Mouse (Mus musculus) thymus, adult 2 months (tissue): ENCODE measurements around the gene Olfr1015. TPM values are rescaled to one million over a fixed set of nuclear protein-coding genes. Genes with fewer than 3 reads are reported as not detected.

Experiments
- DNase-seq: peaks from one replicate; pipeline ENCODE4 v3.0.0; 2021
- H3K27ac ChIP-seq: fragments of 200-500 bp; 2 replicates; pipeline ENCODE4 v1.5.1; 2012; ENCODE audit warnings: low read length, control low read depth; ENCODE audit not compliant: control insufficient read depth, insufficient read depth
- H3K27me3 ChIP-seq: fragments of 200-500 bp; 2 replicates; pipeline ENCODE4 v1.6.1; 2012; ENCODE audit warnings: mild to moderate bottlenecking, low read length, moderate library complexity, mixed read lengths; ENCODE audit not compliant: control insufficient read depth, insufficient read depth
- H3K36me3 ChIP-seq: fragments of 200-500 bp; 2 replicates; pipeline ENCODE4 v1.6.1; 2012; ENCODE audit warnings: mild to moderate bottlenecking, low read length, moderate library complexity; ENCODE audit not compliant: control insufficient read depth, insufficient read depth
- H3K4me1 ChIP-seq: fragments of 200-500 bp; replicated peaks from 2 replicates; pipeline ENCODE4 v1.6.1; 2012; ENCODE audit warnings: low read length; ENCODE audit not compliant: control insufficient read depth, insufficient read depth
- H3K4me3 ChIP-seq: fragments of 200-500 bp; 2 replicates; pipeline ENCODE4 v1.5.1; 2012; ENCODE audit warnings: mild to moderate bottlenecking, low read length, control low read depth, moderate library complexity; ENCODE audit not compliant: control insufficient read depth, insufficient read depth
- CTCF ChIP-seq: fragments of 200-500 bp; IDR thresholded peaks from 2 replicates; pipeline ENCODE4 v1.5.1; 2012; ENCODE audit warnings: mild to moderate bottlenecking, control low read depth, low read length, moderate library complexity, borderline replicate concordance; ENCODE audit not compliant: control insufficient read depth, poor library complexity, insufficient read depth; ENCODE audit errors: extremely low read depth
- POLR2A ChIP-seq: fragments of 200-500 bp; IDR thresholded peaks from 2 replicates; pipeline ENCODE4 v1.6.1; 2012; ENCODE audit warnings: mild to moderate bottlenecking, low read length, control low read depth, moderate library complexity; ENCODE audit not compliant: control insufficient read depth, poor library complexity, insufficient read depth; ENCODE audit errors: extremely low read depth
- WGBS: fragments of 180-500 bp; shearing (Covaris S2); methylation state at CpG from one replicate; pipeline ENCODE4 v1.1.7; 2018; 5-methylcytosine and 5-hydroxymethylcytosine counted together
- polyA plus RNA-seq: library from polyadenylated mRNA; depleted of rRNA; stranded (reverse); fragments of >200 nt; gene quantifications from 2 replicates; pipeline ENCODE4 v1.2.3, GENCODE M21; 2012; rRNA removed

Gene Olfr1015
- polyA plus RNA-seq, 1 experiment = not detected

DNA sequence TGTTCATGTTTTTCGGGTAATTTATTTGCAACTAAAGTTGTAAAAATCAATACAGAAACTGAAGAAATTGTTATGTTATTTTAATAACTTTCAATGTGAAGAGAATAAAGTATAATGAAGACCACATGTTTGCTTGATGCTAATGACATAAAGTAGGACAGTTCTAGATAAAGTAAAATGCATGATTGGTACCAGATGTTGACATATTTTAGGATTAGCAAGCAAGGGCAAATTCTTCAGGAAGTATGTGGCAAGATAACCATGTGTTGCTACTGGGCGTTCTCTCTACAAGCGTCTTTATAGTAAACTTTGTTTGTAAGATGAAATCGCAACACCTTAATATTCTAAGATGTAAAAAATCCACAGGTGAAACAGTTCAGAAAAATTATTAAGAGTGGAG is 22.7 kb downstream of the Olfr1015 start:
- Histone ChIP-seq H3K27ac (no peak overlapping the region), H3K27me3 (no peaks in the 10 kb centered on the region), H3K4me3 (no peak overlapping the region), H3K36me3 (no peaks in the 10 kb centered on the region), H3K4me1 (no peaks in the 10 kb centered on the region)
- no peak for DNase-seq
- 93% methylated on average over 4 of the region's 4 CpGs for WGBS
- no peak for TF ChIP-seq POLR2A
- no peak for TF ChIP-seq CTCF

DNA sequence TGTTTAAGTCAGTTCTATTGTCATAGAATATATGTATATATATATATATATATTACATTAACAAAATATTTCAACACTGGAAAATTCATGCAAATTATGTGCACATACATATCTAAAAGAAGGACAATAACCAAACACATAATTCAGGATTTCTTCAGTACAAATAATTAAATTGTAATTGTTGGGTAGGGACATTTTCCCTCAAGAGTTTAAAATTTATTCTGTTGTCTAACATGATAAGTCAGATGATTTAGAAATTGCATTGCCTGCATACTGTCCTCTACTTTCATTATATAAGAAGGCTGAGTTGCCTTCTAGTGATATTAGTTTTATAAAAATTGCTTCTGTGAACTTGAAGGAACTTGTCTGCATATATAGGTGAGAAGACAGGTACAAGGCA is 36.4 kb downstream of the Olfr1015 start, which contains the start of gene Olfr1018:
Gene Olfr1018, plus strand, starts transcription at position 301 of the 400 bp plus-strand sequence.
- TF ChIP-seq POLR2A (no peak), CTCF (no peak)

More for the DNA sequence above, 36.4 kb downstream of the Olfr1015 start, which contains the start of gene Olfr1018:
- Histone ChIP-seq H3K27ac (no peak within 1 kb of the TSS), H3K4me1 (no peaks in the 10 kb centered on the region), H3K27me3 (no peaks in the 10 kb centered on the region), H3K4me3 (no peak within 1 kb of the TSS), H3K36me3 (no peaks in the 10 kb centered on the region)
- DNase-seq = no peak

Other genes starting within 250 kb of the Olfr1015 start
- not detected in 2 replicates for gene Olfr996, start 202.8 kb upstream of the Olfr1015 start, polyA plus RNA-seq
- not detected in 2 replicates for gene Olfr998, start 193.1 kb upstream of the Olfr1015 start, polyA plus RNA-seq
- not detected in 2 replicates for gene Olfr1000, start 170.1 kb upstream of the Olfr1015 start, polyA plus RNA-seq
- gene Olfr1002, start 131.3 kb upstream of the Olfr1015 start, polyA plus RNA-seq = not detected in 2 replicates
- not detected in 2 replicates for gene Olfr154, start 117.6 kb upstream of the Olfr1015 start, polyA plus RNA-seq
- not detected in 2 replicates for gene Olfr1006, start 103.2 kb upstream of the Olfr1015 start, polyA plus RNA-seq
- not detected in 2 replicates for gene Olfr1008, start 92.6 kb upstream of the Olfr1015 start, polyA plus RNA-seq
- gene Olfr1009, start 66.6 kb upstream of the Olfr1015 start, polyA plus RNA-seq = not detected in 2 replicates
- gene Olfr1012, start 19.3 kb upstream of the Olfr1015 start, polyA plus RNA-seq = not detected in 2 replicates
- not detected in 2 replicates for gene Olfr1013, start 14.9 kb upstream of the Olfr1015 start, polyA plus RNA-seq
- gene Olfr1014, start 9.3 kb upstream of the Olfr1015 start, polyA plus RNA-seq = not detected in 2 replicates
- not detected in 2 replicates for gene Olfr1016, start 20.5 kb downstream of the Olfr1015 start, polyA plus RNA-seq
- gene Olfr1018, start 36.5 kb downstream of the Olfr1015 start, polyA plus RNA-seq = not detected in 2 replicates
- gene Olfr1019, start 63.5 kb downstream of the Olfr1015 start, polyA plus RNA-seq = not detected in 2 replicates
- gene Olfr1020, start 65.0 kb downstream of the Olfr1015 start, polyA plus RNA-seq = not detected in 2 replicates
- not detected in 2 replicates for gene Olfr1022, start 86.6 kb downstream of the Olfr1015 start, polyA plus RNA-seq
- not detected in 2 replicates for gene Olfr1023, start 103.6 kb downstream of the Olfr1015 start, polyA plus RNA-seq
- not detected in 2 replicates for gene Olfr1024, start 123.0 kb downstream of the Olfr1015 start, polyA plus RNA-seq
- gene Olfr1025-ps1, start 133.2 kb downstream of the Olfr1015 start, polyA plus RNA-seq = not detected in 2 replicates
- not detected in 2 replicates for gene Olfr1026, start 139.5 kb downstream of the Olfr1015 start, polyA plus RNA-seq
- not detected in 2 replicates for gene Olfr1028, start 168.4 kb downstream of the Olfr1015 start, polyA plus RNA-seq
- gene Olfr1029, start 191.9 kb downstream of the Olfr1015 start, polyA plus RNA-seq = not detected in 2 replicates
- not detected in 2 replicates for gene Olfr1030, start 197.3 kb downstream of the Olfr1015 start, polyA plus RNA-seq
- gene Olfr1031, start 208.3 kb downstream of the Olfr1015 start, polyA plus RNA-seq = not detected in 2 replicates
- gene Olfr1032, start 223.5 kb downstream of the Olfr1015 start, polyA plus RNA-seq = not detected in 2 replicates
- 0.39 and 0.56 TPM in 2 replicates for gene Olfr1033, start 238.6 kb downstream of the Olfr1015 start, polyA plus RNA-seq